Mouse (Mus musculus) spleen, embryonic (tissue): ENCODE measurements at regions not wholly inside any gene's neighbourhood (a gene's known extent, or its start where the extent isn't known, plus 50 kb on each side); places are given as distances from the start of the nearest gene placed in this dataset.

ENCODE experiments used
- CTCF ChIA-PET: fragments of 350-600 bp; sonication (Branson Sonifier 250); formaldehyde crosslinking; loops from one replicate; lab custom pipeline; 2022; lab: Charles Lee

DNA sequence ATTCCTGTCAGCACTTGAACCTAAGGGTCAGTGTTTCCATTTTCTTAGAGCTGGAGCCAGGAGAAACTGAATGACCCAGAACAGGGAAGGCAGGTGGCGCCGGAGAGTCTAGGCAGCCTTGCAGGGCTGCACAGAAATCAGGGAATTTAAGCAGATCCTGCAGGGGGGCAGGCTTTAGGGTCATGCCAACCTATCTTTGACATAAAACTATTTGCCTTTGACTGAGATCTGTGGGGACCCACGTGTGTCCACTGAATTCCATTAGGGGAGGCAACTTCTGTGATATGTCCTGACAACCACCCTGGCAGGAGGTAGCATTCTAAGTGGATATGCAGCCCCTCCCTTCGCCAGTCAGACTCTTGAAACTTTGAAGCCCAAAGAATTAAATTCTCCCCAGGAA is 135.6 kb upstream of the Ctnna2 start:
- CTCF ChIA-PET: no interaction called here

DNA sequence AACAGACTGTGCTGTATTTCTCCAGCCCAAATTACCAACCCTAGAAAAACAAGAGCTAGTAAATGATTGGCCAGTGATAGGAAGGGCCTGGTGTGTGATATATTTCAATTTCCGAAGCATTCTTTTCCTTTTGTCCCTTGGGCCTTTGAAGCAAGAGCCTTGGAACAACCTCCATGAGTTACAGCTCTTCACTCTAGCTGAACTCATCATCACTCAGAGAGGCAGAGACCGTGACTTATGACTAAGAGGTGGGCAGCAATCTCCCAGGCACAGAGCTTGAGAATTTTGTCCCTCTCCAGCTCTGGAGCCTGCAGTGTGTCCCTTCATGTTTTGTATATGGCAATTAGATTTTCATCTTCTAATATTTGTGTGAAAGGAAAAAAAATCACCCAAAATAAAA is 103.0 kb upstream of the Ctnna2 start:
- CTCF ChIA-PET: no interaction called here

DNA sequence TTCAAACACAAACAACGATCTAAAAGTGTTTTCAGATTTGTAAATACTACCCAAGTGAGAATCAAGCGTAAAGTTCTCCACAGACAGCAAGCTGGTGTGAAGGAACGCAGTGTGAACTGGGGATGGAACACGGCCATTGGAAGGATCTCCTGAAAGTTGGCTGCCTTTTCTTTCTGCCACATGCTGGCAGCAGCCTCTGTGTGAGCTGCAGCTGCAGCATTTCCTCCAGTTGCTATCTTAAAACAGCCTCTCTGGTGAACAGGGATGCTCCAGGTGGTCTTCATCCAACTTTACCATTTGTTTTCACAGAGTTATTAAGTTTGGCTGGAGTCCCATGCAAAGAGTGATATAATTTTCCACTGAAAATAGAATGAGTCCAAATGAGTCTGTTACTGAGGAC is 99.4 kb upstream of the Ctnna2 start:
- CTCF ChIA-PET: interaction anchor here (0.7 kb wide), 1 partner anchor 62 kb away, joined by 4 read pairs; no protein-coding TSS in a partner anchor

DNA sequence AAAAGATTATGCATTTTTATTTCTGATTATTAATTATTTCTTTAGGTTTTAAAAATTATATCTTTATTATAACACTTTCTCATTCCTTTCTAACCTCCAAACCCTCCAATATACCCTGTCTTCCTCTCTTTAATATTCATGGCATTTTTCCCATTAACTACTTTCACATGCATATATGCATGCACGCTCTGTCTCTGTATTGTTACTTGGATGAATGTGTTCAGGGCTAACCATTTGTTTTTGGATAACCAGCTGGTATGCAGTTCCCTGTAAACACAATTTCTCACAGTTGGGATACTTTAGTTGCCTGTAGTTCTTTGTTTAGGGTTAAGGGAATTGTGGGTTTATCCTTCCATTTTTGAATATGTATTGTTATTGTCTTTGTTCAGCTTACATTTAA is 86.8 kb upstream of the Ctnna2 start:
- CTCF ChIA-PET: no interaction called here

DNA sequence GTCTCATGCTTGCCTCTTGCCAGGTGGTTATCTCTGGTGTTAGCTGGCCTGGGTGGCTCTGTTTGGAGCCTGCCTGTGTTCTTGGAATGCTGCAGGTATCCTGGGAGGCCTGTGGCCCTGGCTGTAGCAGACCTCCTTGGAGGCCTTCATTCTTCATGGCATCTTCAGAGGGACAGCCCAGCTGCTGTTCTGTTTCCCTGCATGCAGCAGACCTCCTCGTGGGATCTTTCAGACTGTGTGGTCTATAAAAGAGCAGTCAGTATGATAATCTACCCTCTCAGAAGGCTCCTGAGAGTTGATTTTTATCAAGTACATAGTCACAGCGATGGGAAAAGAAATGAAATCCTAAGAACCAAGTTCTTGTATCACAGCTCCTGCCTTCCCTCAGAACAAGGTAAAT is 86.2 kb upstream of the Ctnna2 start:
- CTCF ChIA-PET: no interaction called here
